Mouse (Mus musculus): ENCODE measurements around the gene Arl8a.

- TF ChIP-seq POLR2A (IDR thresholded peaks at IDR 0.05; ENCODE audit: extremely low read depth, insufficient read depth, low read length), result no peak
- TF ChIP-seq CTCF (IDR thresholded peaks at IDR 0.05; ENCODE audit: low read depth, low read length), result no peak
Measured at GRCm38 (mm10) chr1:135156300-135156699, 9.7 kb downstream of the Arl8a start.
